Mouse (Mus musculus): Measurements from ENCODE around the gene Unc13c.

GRCm38 (mm10) chr9:73934844-73935243 is 33.9 kb downstream of the Unc13c start:
- no peak for TF ChIP-seq POLR2A (IDR thresholded peaks at IDR 0.05; ENCODE audit: borderline replicate concordance, insufficient read depth, low read length)
- no peak for TF ChIP-seq CTCF (IDR thresholded peaks at IDR 0.05; ENCODE audit: borderline replicate concordance, insufficient read depth, low read depth, low read length)
